In the genomic region with DNA sequence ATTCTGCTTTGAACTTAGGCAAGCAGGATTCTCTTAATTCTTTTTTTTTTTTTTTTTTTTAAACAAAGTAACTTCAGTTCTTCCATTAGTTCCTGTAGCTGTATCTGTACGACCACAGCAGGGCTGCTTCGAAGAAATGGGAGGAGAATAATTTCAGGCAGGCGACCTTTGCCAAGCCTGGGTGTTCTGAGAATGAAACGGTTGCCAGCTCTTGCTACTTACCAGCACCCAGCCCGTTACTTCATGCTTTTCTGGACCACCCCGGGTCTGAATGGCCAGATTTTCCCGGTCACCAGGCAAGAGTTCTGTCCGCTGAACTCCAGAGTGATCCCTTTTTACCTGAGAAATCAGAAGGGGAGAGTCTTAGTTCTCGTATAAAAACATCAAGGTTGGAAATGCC, we compare ENCODE assay signal across 19 mouse cellular contexts.
"Had no signal": no experiment of that assay in that cellular context is flagged by ENCODE, and none has a peak within 500 bp of the region (broad histone marks: within the 10 kb centered on the region; RNA-seq: fewer than 3 reads in every experiment).

No protein-coding gene starts in this region.

- H3K27me3 ChIP-seq: intestine, embryonic 15.5 days; limb, embryonic 15.5 days; midbrain, embryonic 15.5 days; neural tube, embryonic 12.5 days had no signal

- H3K4me1 ChIP-seq: midbrain, embryonic 12.5 days had no signal

- DNase-seq: left cerebral cortex, postnatal 4 days; liver, postnatal 0 days; lung, embryonic 14.5 days; right cerebral cortex, adult 18-20 months; right cerebral cortex, postnatal 14 days; right cerebral cortex, postnatal 4 days; thymus, adult 2 months; thymus, postnatal 14 days had no signal

- H3K9me3 ChIP-seq: intestine, embryonic 15.5 days; limb, embryonic 12.5 days; limb, embryonic 15.5 days; midbrain, embryonic 12.5 days; midbrain, embryonic 15.5 days; neural tube, embryonic 12.5 days; neural tube, embryonic 15.5 days had no signal

- H3K4me3 ChIP-seq: intestine, embryonic 15.5 days; limb, embryonic 12.5 days; limb, embryonic 15.5 days; midbrain, embryonic 12.5 days; midbrain, embryonic 15.5 days; neural tube, embryonic 12.5 days; neural tube, embryonic 15.5 days had no signal

- H3K4me2 ChIP-seq: intestine, embryonic 15.5 days; limb, embryonic 12.5 days; limb, embryonic 15.5 days; liver, embryonic 11.5 days; lung, embryonic 14.5 days; midbrain, embryonic 12.5 days; midbrain, embryonic 15.5 days; neural tube, embryonic 12.5 days; neural tube, embryonic 15.5 days had no signal

- H3K27ac ChIP-seq: intestine, embryonic 15.5 days; limb, embryonic 15.5 days; liver, embryonic 14.5 days; macrophage; midbrain, embryonic 12.5 days; midbrain, embryonic 15.5 days; neural tube, embryonic 12.5 days; neural tube, embryonic 15.5 days; stomach, postnatal 0 days had no signal

- ATAC-seq: intestine, embryonic 15.5 days; liver, postnatal 0 days; midbrain, embryonic 15.5 days had no signal

- H3K9ac ChIP-seq: intestine, embryonic 15.5 days; limb, embryonic 12.5 days; limb, embryonic 15.5 days; liver, embryonic 14.5 days; liver, postnatal 0 days; lung, embryonic 14.5 days; midbrain, embryonic 12.5 days; midbrain, embryonic 15.5 days; neural tube, embryonic 12.5 days; neural tube, embryonic 15.5 days had no signal
